Mouse (Mus musculus): ENCODE results near the gene Galp.

GRCm38 (mm10) chr7:6186176-6186575 lies 10.7 kb upstream of the Galp start:
- TF ChIP-seq GATA1 (IDR thresholded peaks at IDR 0.05; ENCODE audit: low read length) (no peak), TAL1 (IDR thresholded peaks at IDR 0.05; ENCODE audit: low read length) (no peak)
